Mouse (Mus musculus) liver, postnatal 0 days (tissue): ENCODE measurements around the gene Nae1. TPM values are rescaled to one million over a fixed set of nuclear protein-coding genes. Genes with fewer than 3 reads are reported as not detected.

ENCODE experiments used
- ATAC-seq: fragments of 200-750 bp; cut with Nextera tagmentation; 2 replicates; pipeline ENCODE4 v1.8.0; 2017; ENCODE audit warnings: mild to moderate bottlenecking, moderate library complexity
- DNase-seq: peaks from one replicate; pipeline ENCODE4 v3.0.0-alpha.2; 2016
- H3K27ac ChIP-seq: fragments of 300-500 bp; sonication (generic); 2 replicates; pipeline ENCODE4 v1.5.1; 2014; ENCODE audit warnings: antibody characterized with exemption, moderate library complexity, mild to moderate bottlenecking, low read depth
- H3K27me3 ChIP-seq: fragments of 300-500 bp; sonication (generic); 2 replicates; pipeline ENCODE4 v1.6.1; 2014; ENCODE audit warnings: low read length, control low read depth, mixed read lengths; ENCODE audit not compliant: insufficient read depth
- H3K36me3 ChIP-seq: fragments of 300-500 bp; sonication (generic); replicated peaks from 2 replicates; pipeline ENCODE4 v1.6.1; 2014; ENCODE audit warnings: mild to moderate bottlenecking, control low read depth, low read length, moderate library complexity, mixed read lengths; ENCODE audit not compliant: insufficient read depth
- H3K4me1 ChIP-seq: fragments of 300-500 bp; sonication (generic); 2 replicates; pipeline ENCODE4 v1.6.1; 2014; ENCODE audit warnings: antibody characterized with exemption, mild to moderate bottlenecking, control low read depth; ENCODE audit not compliant: insufficient read depth
- H3K4me2 ChIP-seq: fragments of 300-500 bp; sonication (generic); 2 replicates; pipeline ENCODE4 v1.6.1; 2014; ENCODE audit warnings: low read depth, mild to moderate bottlenecking, low read length, moderate library complexity, mixed read lengths
- H3K4me3 ChIP-seq: fragments of 300-500 bp; sonication (generic); 2 replicates; pipeline ENCODE4 v1.5.1; 2014; ENCODE audit warnings: low read depth, low read length
- H3K9ac ChIP-seq: fragments of 300-500 bp; sonication (generic); replicated peaks from 2 replicates; pipeline ENCODE4 v1.6.1; 2014; ENCODE audit warnings: mild to moderate bottlenecking, moderate library complexity
- H3K9me3 ChIP-seq: fragments of 300-500 bp; sonication (generic); 2 replicates; pipeline ENCODE4 v1.6.1; 2016; ENCODE audit warnings: mild to moderate bottlenecking, control low read depth, low read length, mixed read lengths
- CTCF ChIP-seq: sonication (generic); IDR thresholded peaks from 2 replicates; pipeline ENCODE4 v1.5.1; 2016; ENCODE audit warnings: antibody characterized with exemption, low read depth
- EP300 ChIP-seq: IDR thresholded peaks from 2 replicates; pipeline ENCODE4 v1.6.1; 2016; ENCODE audit warnings: antibody characterized with exemption, low read depth, mild to moderate bottlenecking
- WGBS: fragments of 180-500 bp; shearing (Covaris S2); extraction: QIAGEN DNeasy Blood & Tissue Kit; methylation state at CpG from one replicate; pipeline ENCODE4 v1.1.7; 2014; ENCODE audit not compliant: insufficient replicate concordance; 5-methylcytosine and 5-hydroxymethylcytosine counted together
- polyA plus RNA-seq: library from polyadenylated mRNA; unstranded; fragments of >200 nt; fragmentation: Nextera tagmentation; extraction: Ambion mirVana; gene quantifications from 2 replicates; pipeline ENCODE4 v1.2.1, GENCODE M21; 2015

Gene Nae1
- polyA plus RNA-seq, 1 experiment from 2014 or later = 24.4 TPM

GRCm38 (mm10) chr8:104541515-104541880 is 7.1 kb upstream of the Nae1 start:
- Histone ChIP-seq H3K4me3 (peak overlapping the region; percentile 49), H3K9ac (no peak overlapping the region), H3K4me2 (peak overlapping the region; percentile 80), H3K9me3 (no peaks in the 10 kb centered on the region), H3K4me1 (peaks cover 14% of the 10 kb centered on the region), H3K36me3 (no peaks in the 10 kb centered on the region), H3K27me3 (peaks cover 38% of the 10 kb centered on the region), H3K27ac (no peak overlapping the region)
- TF ChIP-seq CTCF = no peak
- ATAC-seq (no peak), DNase-seq (no peak)
- 7% methylated on average over 8 of the region's 8 CpGs for WGBS

GRCm38 (mm10) chr8:104540710-104541514 is 6.5 kb upstream of the Nae1 start:
- H3K36me3 ChIP-seq = no peaks in the 10 kb centered on the region
- DNase-seq (no peak), ATAC-seq (peak; percentile 64)
- WGBS = under 1% methylated on average over 75 of the region's 76 CpGs
- peaks cover 16% of the 10 kb centered on the region for H3K4me1 ChIP-seq
- peak overlapping the region; percentile 49 for H3K4me3 ChIP-seq
- peak overlapping the region; percentile 80 for H3K4me2 ChIP-seq
- H3K9me3 ChIP-seq = no peaks in the 10 kb centered on the region
- peaks cover 38% of the 10 kb centered on the region for H3K27me3 ChIP-seq
- no peak for TF ChIP-seq CTCF
- no peak for TF ChIP-seq EP300
- H3K27ac ChIP-seq = no peak overlapping the region
- peak overlapping the region; percentile 27; the same call in 1 of the 2 replicates for H3K9ac ChIP-seq

GRCm38 (mm10) chr8:104540238-104540637 is 5.8 kb upstream of the Nae1 start:
- no peak for ATAC-seq
- H3K4me1 ChIP-seq = peaks cover 22% of the 10 kb centered on the region
- peak overlapping the region; percentile 49; the same call in 1 of the 2 replicates for H3K4me3 ChIP-seq

GRCm38 (mm10) chr8:104539566-104539965 is 5.1 kb upstream of the Nae1 start:
- WGBS = 64% methylated on average over 2 of the region's 2 CpGs
- ATAC-seq = no peak
- DNase-seq = no peak
- Histone ChIP-seq H3K9me3 (no peaks in the 10 kb centered on the region), H3K9ac (no peak overlapping the region), H3K4me3 (no peak overlapping the region), H3K27ac (no peak overlapping the region), H3K4me2 (no peak overlapping the region), H3K36me3 (no peaks in the 10 kb centered on the region), H3K27me3 (peaks cover 38% of the 10 kb centered on the region), H3K4me1 (peaks cover 29% of the 10 kb centered on the region)
- TF ChIP-seq EP300 (no peak), CTCF (no peak)

More at GRCm38 (mm10) chr8:104540238-104540637, 5.8 kb upstream of the Nae1 start:
- Histone ChIP-seq H3K27ac (no peak overlapping the region), H3K4me2 (peak overlapping the region; percentile 80), H3K36me3 (no peaks in the 10 kb centered on the region), H3K9me3 (no peaks in the 10 kb centered on the region), H3K9ac (no peak overlapping the region; the same call in 1 of the 2 replicates), H3K27me3 (peaks cover 38% of the 10 kb centered on the region)
- DNase-seq = no peak
- 41% methylated on average over 7 of the region's 7 CpGs for WGBS
- no peak for TF ChIP-seq EP300
- TF ChIP-seq CTCF = no peak

GRCm38 (mm10) chr8:104538896-104539295 is 4.5 kb upstream of the Nae1 start:
- Histone ChIP-seq H3K4me3 (no peak overlapping the region), H3K9ac (no peak overlapping the region), H3K36me3 (no peaks in the 10 kb centered on the region), H3K27ac (no peak overlapping the region), H3K4me2 (no peak overlapping the region), H3K4me1 (peaks cover 29% of the 10 kb centered on the region), H3K9me3 (no peaks in the 10 kb centered on the region), H3K27me3 (peaks cover 38% of the 10 kb centered on the region)
- no peak for TF ChIP-seq CTCF
- no peak for TF ChIP-seq EP300
- ATAC-seq (no peak), DNase-seq (no peak)
- WGBS = 84% methylated on average over 4 of the region's 4 CpGs

GRCm38 (mm10) chr8:104536028-104536427 is 1.6 kb upstream of the Nae1 start:
- H3K36me3 ChIP-seq = no peaks in the 10 kb centered on the region
- ATAC-seq = no peak
- H3K4me3 ChIP-seq = peak overlapping the region; percentile 90
- peaks cover 12% of the 10 kb centered on the region for H3K27me3 ChIP-seq
- no peak overlapping the region for H3K27ac ChIP-seq
- 72% methylated on average over 4 of the region's 4 CpGs for WGBS
- H3K4me2 ChIP-seq = peak overlapping the region; percentile 96
- H3K9ac ChIP-seq = no peak overlapping the region; the same call in 1 of the 2 replicates
- peaks cover 35% of the 10 kb centered on the region for H3K4me1 ChIP-seq
- H3K9me3 ChIP-seq = no peaks in the 10 kb centered on the region
- no peak for TF ChIP-seq CTCF
- no peak for DNase-seq
